Mouse (Mus musculus) liver, embryonic 11.5 days (tissue): Measurements from ENCODE around the gene Psmc3ip. TPM values are rescaled to one million over a fixed set of nuclear protein-coding genes. Genes with fewer than 3 reads are reported as not detected.
A peak's percentile ranks its signal among the peaks of the same experiment; 100 is the strongest.

Experiments
- ATAC-seq: fragments of 200-750 bp; cut with Nextera tagmentation; replicated peaks from 2 replicates; pipeline ENCODE4 v1.8.0; 2017; ENCODE audit warnings: moderate number of reproducible peaks, mild to moderate bottlenecking, moderate TSS enrichment, moderate library complexity; ENCODE audit not compliant: low FRiP score
- DNase-seq: peaks from one replicate; pipeline ENCODE4 v3.0.0-alpha.2; 2017; ENCODE audit warnings: low spot score
- H3K27ac ChIP-seq: fragments of 300-500 bp; sonication (generic); 2 replicates; pipeline ENCODE4 v1.5.1; 2014; ENCODE audit warnings: mild to moderate bottlenecking, low read depth, low read length, control low read depth
- H3K27me3 ChIP-seq: fragments of 300-500 bp; sonication (generic); replicated peaks from 2 replicates; pipeline ENCODE4 v1.6.1; 2014; ENCODE audit warnings: low read length, mixed read lengths; ENCODE audit not compliant: control insufficient read depth, insufficient read depth
- H3K36me3 ChIP-seq: fragments of 300-500 bp; sonication (generic); 2 replicates; pipeline ENCODE4 v1.6.1; 2014; ENCODE audit warnings: mild to moderate bottlenecking, low read length, moderate library complexity, mixed read lengths; ENCODE audit not compliant: control insufficient read depth, insufficient read depth
- H3K4me1 ChIP-seq: fragments of 300-500 bp; sonication (generic); replicated peaks from 2 replicates; pipeline ENCODE4 v1.6.1; 2014; ENCODE audit warnings: low read length, mixed read lengths; ENCODE audit not compliant: control insufficient read depth, insufficient read depth
- H3K4me2 ChIP-seq: fragments of 300-500 bp; sonication (generic); 2 replicates; pipeline ENCODE4 v1.6.1; 2014; ENCODE audit warnings: mild to moderate bottlenecking, control low read depth, moderate library complexity
- H3K4me3 ChIP-seq: fragments of 300-500 bp; sonication (generic); 2 replicates; pipeline ENCODE4 v1.5.1; 2014; ENCODE audit warnings: low read depth, low read length, control low read depth
- H3K9ac ChIP-seq: fragments of 300-500 bp; sonication (generic); 2 replicates; pipeline ENCODE4 v1.6.1; 2014; ENCODE audit warnings: low read depth, low read length, control low read depth
- H3K9me3 ChIP-seq: fragments of 300-500 bp; sonication (generic); 2 replicates; pipeline ENCODE4 v1.6.1; 2016; ENCODE audit warnings: low read length, inconsistent platforms, mixed read lengths; ENCODE audit not compliant: control insufficient read depth
- WGBS: fragments of 180-500 bp; shearing (Covaris S2); extraction: QIAGEN DNeasy Blood & Tissue Kit; methylation state at CpG from one replicate; pipeline ENCODE4 v1.1.7; 2014; 5-methylcytosine and 5-hydroxymethylcytosine counted together
- polyA plus RNA-seq: library from polyadenylated mRNA; unstranded; fragments of >200 nt; fragmentation: Nextera tagmentation; extraction: Ambion mirVana; gene quantifications from 2 replicates; pipeline ENCODE4 v1.2.1, GENCODE M21; 2014

The Psmc3ip gene
- polyA plus RNA-seq, 1 experiment from 2014 or later: 42.8 TPM

GRCm38 (mm10) chr11:101086323-101086674 is 8.9 kb downstream of the Psmc3ip start:
- H3K4me2 ChIP-seq: peak overlapping the region; percentile 98
- no peak for ATAC-seq
- H3K9me3 ChIP-seq: no peaks in the 10 kb centered on the region
- no peak for DNase-seq
- H3K4me1 ChIP-seq: peaks cover 40% of the 10 kb centered on the region
- H3K27ac ChIP-seq: peak overlapping the region; percentile 81
- no peaks in the 10 kb centered on the region; the same call in 1 of the 2 replicates for H3K27me3 ChIP-seq
- 84% methylated on average over 6 of the region's 6 CpGs for WGBS
- H3K4me3 ChIP-seq: peak overlapping the region; percentile 92
- peak overlapping the region; percentile 87; the same call in 1 of the 2 replicates for H3K9ac ChIP-seq
- H3K36me3 ChIP-seq: peaks cover 28% of the 10 kb centered on the region

- WGBS: 91% methylated on average over 18 of the region's 18 CpGs
- Histone ChIP-seq H3K36me3 (peaks cover 22% of the 10 kb centered on the region), H3K4me1 (peaks cover 40% of the 10 kb centered on the region), H3K27me3 (peaks cover 4% of the 10 kb centered on the region), H3K9me3 (no peaks in the 10 kb centered on the region), H3K27ac (peak overlapping the region; percentile 81; the same call in 1 of the 2 replicates), H3K4me2 (no peak overlapping the region; the same call in 1 of the 2 replicates), H3K9ac (no peak overlapping the region; the same call in 1 of the 2 replicates), H3K4me3 (peak overlapping the region; percentile 92; the same call in 1 of the 2 replicates)
- no peak for DNase-seq
- ATAC-seq: no peak
Observed at GRCm38 (mm10) chr11:101085617-101086322, 9.5 kb downstream of the Psmc3ip start.

GRCm38 (mm10) chr11:101084811-101085210 is 10.4 kb downstream of the Psmc3ip start:
- no peak overlapping the region for H3K4me2 ChIP-seq
- H3K9me3 ChIP-seq: no peaks in the 10 kb centered on the region
- peaks cover 40% of the 10 kb centered on the region for H3K4me1 ChIP-seq
- ATAC-seq: no peak
- no peak overlapping the region for H3K27ac ChIP-seq
- no peak overlapping the region for H3K9ac ChIP-seq
- H3K27me3 ChIP-seq: peaks cover 13% of the 10 kb centered on the region
- WGBS: 94% methylated on average over 12 of the region's 12 CpGs
- no peak overlapping the region for H3K4me3 ChIP-seq
- DNase-seq: no peak
- peaks cover 13% of the 10 kb centered on the region for H3K36me3 ChIP-seq

DNA sequence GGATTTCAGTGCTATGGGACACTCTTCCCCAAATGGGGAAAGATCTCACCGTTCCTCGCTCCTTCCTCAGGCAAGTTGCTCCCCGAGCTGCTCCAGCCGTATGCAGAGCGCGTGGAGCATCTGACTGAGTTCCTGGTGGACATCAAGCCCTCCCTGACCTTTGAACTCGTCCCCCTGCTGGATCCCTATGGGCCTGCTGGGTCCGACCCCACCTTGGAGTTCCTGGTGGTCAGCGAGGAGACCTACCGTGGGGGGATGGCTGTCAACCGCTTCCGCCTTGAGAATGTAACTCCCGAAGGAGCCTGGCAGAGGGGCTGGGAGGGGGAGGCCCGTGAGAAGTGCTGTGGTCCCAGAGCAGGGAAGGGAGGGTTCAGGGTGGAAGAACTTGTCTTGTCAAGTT is 11.0 kb downstream of the Psmc3ip start:
- WGBS: 89% methylated on average over 14 of the region's 14 CpGs
- peaks cover 9% of the 10 kb centered on the region for H3K36me3 ChIP-seq
- DNase-seq (no peak), ATAC-seq (no peak)
- H3K4me1 ChIP-seq: peaks cover 42% of the 10 kb centered on the region
- H3K27me3 ChIP-seq: peaks cover 19% of the 10 kb centered on the region
- peak overlapping the region; percentile 64; the same call in 1 of the 2 replicates for H3K4me3 ChIP-seq
- peak overlapping the region; percentile 74; the same call in 1 of the 2 replicates for H3K4me2 ChIP-seq
- no peaks in the 10 kb centered on the region for H3K9me3 ChIP-seq
- no peak overlapping the region for H3K9ac ChIP-seq
- H3K27ac ChIP-seq: no peak overlapping the region

GRCm38 (mm10) chr11:101083083-101083697 is 12.0 kb downstream of the Psmc3ip start:
- Histone ChIP-seq H3K9ac (peak overlapping the region; percentile 71), H3K4me1 (peaks cover 37% of the 10 kb centered on the region), H3K27ac (peak overlapping the region; percentile 62), H3K9me3 (no peaks in the 10 kb centered on the region), H3K36me3 (peaks cover 2% of the 10 kb centered on the region), H3K4me3 (peak overlapping the region; percentile 64), H3K4me2 (peak overlapping the region; percentile 74), H3K27me3 (peaks cover 30% of the 10 kb centered on the region)
- DNase-seq (no peak), ATAC-seq (no peak)
- 37% methylated on average over 19 of the region's 19 CpGs for WGBS

DNA sequence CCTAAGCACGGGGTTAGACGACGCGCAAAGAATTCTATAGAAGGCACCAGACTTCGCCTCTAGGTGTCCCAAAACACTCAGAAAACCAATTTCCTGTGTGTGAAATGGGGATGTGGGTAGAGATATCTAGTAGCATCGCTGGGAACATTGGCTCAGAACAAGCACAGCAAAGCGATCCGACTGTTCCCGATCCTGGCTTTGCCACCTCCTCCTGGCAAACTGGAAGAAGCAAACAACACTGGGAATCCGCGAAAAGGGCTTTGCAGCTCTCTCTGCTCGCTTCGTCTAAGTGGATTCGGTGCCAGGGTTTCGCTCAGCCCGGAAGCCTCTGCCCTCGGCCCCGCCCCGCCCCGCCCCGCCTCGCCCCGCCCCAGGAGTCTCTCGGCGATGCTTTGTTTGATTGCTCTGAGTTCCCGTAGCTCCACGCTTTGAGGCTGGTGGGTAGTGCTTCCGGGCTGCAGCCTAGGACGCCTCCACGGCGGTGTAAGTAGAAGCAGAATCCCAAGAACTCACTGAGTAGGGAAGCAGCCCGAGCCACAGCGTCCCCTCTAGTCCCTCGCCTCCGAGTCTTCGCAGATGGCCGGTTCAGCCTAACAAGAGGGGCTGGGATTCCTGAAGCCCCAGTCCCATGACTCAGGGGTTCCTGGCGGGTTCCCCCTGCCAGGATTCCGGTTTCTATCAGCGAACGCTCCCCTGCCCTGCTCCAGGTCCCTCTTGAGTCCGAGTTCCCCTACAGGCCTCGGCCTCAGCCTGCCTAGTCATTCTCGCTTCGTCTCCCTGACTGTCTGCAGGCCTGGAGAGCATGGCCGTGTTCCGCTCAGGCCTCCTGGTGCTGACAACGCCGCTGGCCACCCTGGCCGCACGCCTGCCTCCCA is 12.8 kb downstream of the Psmc3ip start, which contains the start of gene Coasy:
Gene Coasy (plus strand): TSS at position 358 of the 875 bp plus-strand sequence.
- H3K4me1 ChIP-seq: peaks cover 29% of the 10 kb centered on the region

GRCm38 (mm10) chr11:101081659-101082058 is 13.6 kb downstream of the Psmc3ip start:
- H3K27me3 ChIP-seq: peaks cover 45% of the 10 kb centered on the region
- H3K36me3 ChIP-seq: peaks cover 2% of the 10 kb centered on the region; the same call in 1 of the 2 replicates
- 10% methylated on average over 10 of the region's 10 CpGs for WGBS
- H3K4me2 ChIP-seq: peak overlapping the region; percentile 74
- H3K4me1 ChIP-seq: peaks cover 26% of the 10 kb centered on the region
- DNase-seq (no peak), ATAC-seq (no peak)
- peak overlapping the region; percentile 64 for H3K4me3 ChIP-seq
- no peaks in the 10 kb centered on the region for H3K9me3 ChIP-seq
- H3K9ac ChIP-seq: peak overlapping the region; percentile 58
- peak overlapping the region; percentile 26; the same call in 1 of the 2 replicates for H3K27ac ChIP-seq

More for the DNA sequence above, 12.8 kb downstream of the Psmc3ip start, which contains the start of gene Coasy:
- peaks cover 2% of the 10 kb centered on the region for H3K36me3 ChIP-seq
- H3K27me3 ChIP-seq: peaks cover 37% of the 10 kb centered on the region
- H3K4me2 ChIP-seq: peak within 1 kb of the TSS; percentile 74
- H3K4me3 ChIP-seq: peak within 1 kb of the TSS; percentile 64
- H3K27ac ChIP-seq: peak within 1 kb of the TSS; percentile 62
- DNase-seq: peak; percentile 94
- WGBS: under 1% methylated on average over 51 of the region's 51 CpGs
- H3K9ac ChIP-seq: peak within 1 kb of the TSS; percentile 71
- H3K9me3 ChIP-seq: no peaks in the 10 kb centered on the region
- peak; percentile 88 for ATAC-seq

- H3K4me3 ChIP-seq: no peak overlapping the region
- no peak overlapping the region for H3K27ac ChIP-seq
- DNase-seq (no peak), ATAC-seq (no peak)
- H3K4me1 ChIP-seq: peaks cover 17% of the 10 kb centered on the region
- H3K4me2 ChIP-seq: no peak overlapping the region
- WGBS: 76% methylated on average over 5 of the region's 5 CpGs
- no peak overlapping the region for H3K9ac ChIP-seq
- H3K27me3 ChIP-seq: peaks cover 46% of the 10 kb centered on the region
- H3K36me3 ChIP-seq: peaks cover 2% of the 10 kb centered on the region; the same call in 1 of the 2 replicates
- no peaks in the 10 kb centered on the region for H3K9me3 ChIP-seq
Observed at GRCm38 (mm10) chr11:101080421-101080820, 14.8 kb downstream of the Psmc3ip start.
